Mouse (Mus musculus) kidney, postnatal 14 days (tissue): ENCODE results near the gene Nipal3.

Experiments used
- DNase-seq: peaks from one replicate; pipeline ENCODE4 v3.0.0; 2022; ENCODE audit warnings: mixed read lengths

Gene Nipal3

GRCm38 (mm10) chr4:135494521-135495396 lies at the start of gene Nipal3, which contains the start of gene Stpg1:
TSS of gene Nipal3 (minus strand) at chr4:135495038.
TSS of gene Stpg1 (plus strand) at chr4:135494790.
- DNase-seq = peak; percentile 96

GRCm38 (mm10) chr4:135544284-135544683 lies 49.4 kb upstream of the Nipal3 start:
- peak; percentile 30 for DNase-seq

GRCm38 (mm10) chr4:135540057-135540456 lies 45.2 kb upstream of the Nipal3 start:
- no peak for DNase-seq

DNA sequence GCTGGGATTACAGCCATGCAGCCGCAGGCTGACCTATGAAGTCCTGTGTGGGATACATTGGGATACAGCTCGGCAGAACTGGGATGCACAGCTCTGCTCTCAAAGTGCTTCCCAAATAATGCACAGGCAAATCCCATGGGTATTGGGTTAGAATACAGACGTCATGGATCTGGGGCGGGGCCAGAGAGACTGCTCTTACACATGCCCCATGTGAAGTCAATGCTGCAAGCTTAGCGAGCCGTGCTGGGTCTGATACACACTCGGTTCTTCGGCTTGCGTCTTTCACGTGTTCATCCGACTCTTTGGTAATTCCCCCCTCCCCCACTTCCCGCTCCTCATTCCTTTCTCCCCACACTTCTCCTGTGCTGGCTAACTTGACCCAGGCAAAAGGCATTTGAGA lies 44.2 kb upstream of the Nipal3 start:
- no peak for DNase-seq

DNA sequence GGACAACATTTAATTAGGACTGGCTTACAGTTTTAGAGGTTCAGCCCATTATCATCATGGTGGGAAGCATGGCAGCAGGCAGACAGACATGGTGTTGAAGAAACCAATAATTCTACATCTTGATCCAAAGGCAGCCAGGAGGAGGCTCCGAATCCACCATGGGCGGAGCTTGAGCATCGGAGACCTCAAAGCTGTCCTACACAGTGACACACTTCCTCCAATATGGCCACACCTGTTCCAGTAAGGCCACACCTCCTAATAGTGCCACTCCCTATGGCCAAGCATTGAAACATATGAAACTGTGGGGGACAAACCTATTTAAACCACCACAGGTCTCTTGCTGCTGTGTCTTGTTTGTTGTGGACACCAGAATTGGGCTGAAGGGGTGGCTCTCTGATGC lies 40.2 kb upstream of the Nipal3 start:
- no peak for DNase-seq

DNA sequence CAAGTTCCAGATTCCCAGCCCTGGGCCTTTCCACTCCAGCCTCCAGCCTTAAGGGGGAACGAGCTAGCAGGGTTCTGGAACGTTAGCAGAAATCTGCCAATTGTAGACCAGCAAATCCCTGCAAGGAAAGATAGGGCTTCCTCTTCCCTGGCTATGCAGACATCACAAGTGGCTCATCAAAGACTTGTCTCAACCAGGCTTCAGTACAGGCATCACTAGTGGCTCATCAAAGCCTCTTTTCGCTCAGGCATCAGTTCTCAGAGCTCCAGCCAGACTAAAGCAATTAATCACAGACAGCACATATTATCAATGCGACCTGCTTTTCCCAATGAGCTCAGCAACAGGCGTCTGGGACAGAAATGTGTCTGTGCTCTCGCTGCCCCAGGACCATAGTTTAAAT lies 38.2 kb upstream of the Nipal3 start:
- no peak for DNase-seq

GRCm38 (mm10) chr4:135531771-135532613 lies 37.2 kb upstream of the Nipal3 start:
- DNase-seq = no peak

GRCm38 (mm10) chr4:135531236-135531635 lies 36.4 kb upstream of the Nipal3 start:
- no peak for DNase-seq

DNA sequence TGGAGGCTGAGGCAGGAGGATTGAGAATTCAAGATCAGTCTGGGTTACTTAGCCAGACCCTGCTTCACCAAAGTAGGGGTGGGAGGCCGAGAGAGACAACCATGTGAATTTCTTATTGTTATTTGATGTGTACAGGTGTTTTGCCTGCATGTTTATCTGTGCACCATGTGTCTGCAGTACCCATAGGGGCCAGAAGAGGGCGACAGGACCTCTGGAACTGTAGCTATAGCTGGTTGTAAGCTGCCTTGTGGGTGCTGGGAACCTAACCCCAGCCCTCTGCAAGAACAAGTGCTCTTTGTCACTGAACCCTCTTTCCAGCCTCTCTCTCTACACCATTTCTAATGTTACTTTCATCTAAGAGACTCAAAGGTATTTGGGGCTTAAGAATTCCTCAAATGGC lies 35.4 kb upstream of the Nipal3 start:
- no peak for DNase-seq

DNA sequence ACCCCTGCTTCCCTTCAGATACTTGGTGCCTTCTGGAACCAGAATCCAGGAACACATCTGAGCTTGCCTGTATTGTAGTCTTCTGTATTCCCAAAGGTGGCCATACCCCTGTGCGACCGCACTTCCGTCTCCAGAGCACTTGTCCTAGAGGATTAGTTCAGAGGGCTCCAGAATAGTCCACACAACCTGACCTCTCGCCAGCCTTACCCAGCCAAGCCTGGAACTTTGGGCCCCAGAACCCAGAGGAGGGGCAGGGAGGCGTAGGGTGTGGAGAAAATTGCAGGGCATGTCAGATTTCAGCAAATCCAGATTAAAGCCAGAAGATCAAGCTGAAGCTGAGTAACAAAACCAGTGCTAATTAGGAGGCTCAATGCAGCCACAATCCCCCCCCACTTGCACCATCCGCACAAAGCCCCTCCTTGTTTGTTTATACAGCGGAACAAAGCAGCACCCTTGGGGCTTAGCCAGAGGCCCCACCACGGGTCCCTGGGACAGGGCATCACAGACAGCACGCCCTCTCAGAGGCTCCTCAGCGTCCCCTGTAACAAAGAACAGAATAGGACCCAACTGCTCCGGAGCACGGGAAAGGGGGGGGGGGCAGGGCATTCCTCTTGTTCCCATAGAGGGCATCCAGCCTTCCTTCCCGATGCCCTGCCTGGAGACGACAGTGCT lies 31.3 kb upstream of the Nipal3 start:
- no peak for DNase-seq

GRCm38 (mm10) chr4:135525057-135525456 lies 30.2 kb upstream of the Nipal3 start:
- DNase-seq = no peak

DNA sequence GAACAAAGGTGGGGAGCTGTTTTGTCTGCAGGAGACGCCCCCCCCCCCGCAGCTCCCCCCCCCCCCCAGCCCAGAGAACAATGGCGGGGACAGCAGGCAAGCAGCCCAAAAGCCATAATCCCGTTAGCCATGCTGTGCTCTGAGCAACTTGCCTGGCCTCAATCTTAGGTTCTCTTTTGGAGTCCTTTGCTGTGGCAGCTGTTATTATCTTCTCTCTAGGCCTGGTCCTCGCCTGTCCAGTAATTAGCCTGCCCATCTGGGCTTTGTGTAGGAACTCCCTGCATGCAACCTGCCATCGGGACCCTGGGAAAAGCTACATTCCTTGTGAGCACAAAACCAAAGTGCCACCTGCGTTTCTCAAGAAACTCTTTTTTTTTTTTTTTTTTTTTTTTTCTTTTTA lies 29.1 kb upstream of the Nipal3 start:
- DNase-seq = no peak

GRCm38 (mm10) chr4:135520421-135520820 lies 25.6 kb upstream of the Nipal3 start:
- DNase-seq = no peak

- no peak for DNase-seq
Measured at GRCm38 (mm10) chr4:135518135-135518534, 23.3 kb upstream of the Nipal3 start.

- peak; percentile 75 for DNase-seq
Measured at GRCm38 (mm10) chr4:135516351-135517316, 21.8 kb upstream of the Nipal3 start.

GRCm38 (mm10) chr4:135514925-135515324 lies 20.1 kb upstream of the Nipal3 start:
- DNase-seq = no peak

DNA sequence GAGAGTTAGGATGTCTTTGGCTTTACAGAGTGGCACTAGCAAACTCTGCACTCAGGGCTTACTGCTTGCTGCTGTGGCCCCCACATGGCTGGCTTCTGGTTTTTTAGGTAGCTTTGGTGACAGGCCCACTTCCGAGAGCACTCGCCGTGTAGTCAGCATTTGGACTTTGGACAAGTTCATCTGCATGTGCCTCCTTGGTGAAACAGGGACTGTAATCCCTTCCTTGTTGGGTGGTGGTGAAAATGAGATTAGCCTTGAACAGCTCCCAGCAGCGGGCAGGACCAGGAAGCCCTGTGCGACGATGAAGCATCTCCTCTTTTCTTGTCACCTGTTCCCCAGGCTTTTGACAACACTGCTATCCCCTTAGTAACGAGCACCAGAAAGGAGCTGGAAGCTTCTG lies 19.0 kb upstream of the Nipal3 start:
- no peak for DNase-seq

DNA sequence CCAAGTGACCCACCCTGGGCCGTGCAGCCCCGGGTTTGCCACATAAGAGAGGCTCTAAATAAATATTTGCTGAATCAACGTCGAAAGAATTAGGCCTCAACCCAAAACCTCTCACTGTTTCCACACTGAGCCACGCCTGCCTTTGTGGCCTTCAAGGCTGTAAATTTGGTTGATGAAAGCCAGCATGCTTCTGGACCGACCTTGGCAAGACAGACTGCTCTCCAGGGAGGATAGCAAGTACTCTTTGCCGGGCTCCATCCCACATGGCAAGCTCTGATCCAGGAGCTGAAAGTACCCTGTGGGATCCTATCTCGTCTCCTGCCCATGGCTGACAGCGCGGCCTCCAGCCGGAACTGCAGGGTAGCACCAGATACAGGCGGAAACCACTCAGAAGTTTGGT lies 14.7 kb upstream of the Nipal3 start:
- DNase-seq = no peak

DNA sequence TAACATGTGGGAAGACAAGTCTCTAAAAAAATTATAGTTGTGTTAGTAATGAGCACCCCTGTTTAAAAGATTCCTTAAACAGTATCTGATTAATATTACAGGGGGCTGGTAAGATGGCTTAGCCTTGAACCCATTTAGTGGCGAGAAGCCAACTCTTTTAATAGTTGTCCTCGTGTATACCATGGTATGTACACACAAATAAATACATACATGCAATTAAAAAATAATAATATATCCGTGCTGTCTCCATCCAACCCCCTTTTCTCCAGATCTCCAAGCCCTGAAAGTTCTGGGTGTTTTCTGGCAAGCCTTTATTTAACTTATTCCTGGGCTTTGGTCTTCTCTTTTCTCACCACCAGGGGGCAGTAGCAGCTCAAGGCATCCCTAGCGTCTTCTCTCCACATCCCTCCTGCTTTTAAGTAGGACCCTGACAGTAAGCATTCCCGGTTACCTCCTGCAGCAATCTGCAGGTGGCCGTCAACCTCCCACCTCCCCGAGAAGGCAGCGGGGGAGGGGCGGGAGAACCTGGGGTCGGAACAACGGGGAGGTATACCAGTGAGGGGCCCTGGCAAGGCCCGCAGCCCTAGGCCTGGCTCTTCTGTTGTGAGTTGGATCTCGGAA lies 13.7 kb upstream of the Nipal3 start:
- DNase-seq = peak; percentile 79

- DNase-seq = peak; percentile 51
Measured at GRCm38 (mm10) chr4:135507547-135508350, 12.9 kb upstream of the Nipal3 start.

DNA sequence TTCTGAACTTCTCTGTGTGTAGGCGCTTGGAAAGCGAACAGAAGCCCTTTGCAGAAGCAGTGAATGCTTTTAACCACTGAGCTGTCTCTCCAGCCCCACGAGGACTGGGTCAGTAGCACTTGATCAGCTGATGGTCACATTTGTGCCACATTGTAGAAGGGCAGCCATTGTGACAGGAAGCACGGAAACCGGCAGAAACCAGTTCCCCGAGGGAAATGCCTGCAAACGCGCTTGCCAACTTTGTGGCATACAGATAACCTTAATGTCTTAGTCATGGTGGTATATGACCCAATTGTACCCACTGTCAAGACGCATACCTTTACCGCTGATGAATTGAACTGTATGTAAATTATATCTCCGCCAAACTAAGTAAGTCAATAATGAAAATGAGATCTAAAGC lies 11.0 kb upstream of the Nipal3 start:
- peak; percentile 54 for DNase-seq
